Mouse (Mus musculus): ENCODE data around the gene Smim14. TPM values are rescaled to one million over a fixed set of nuclear protein-coding genes. Genes with fewer than 3 reads are reported as not detected.

Smim14 gene
- polyA plus RNA-seq, 1 experiment from 2014 or later, result 45.5 TPM

GRCm38 (mm10) chr5:65457086-65457827 lies 79.7 kb downstream of the Smim14 start:
- Histone ChIP-seq H3K27ac (no peak overlapping the region), H3K4me3 (no peak overlapping the region), H3K9me3 (replicated peaks) (no peaks in the 10 kb centered on the region), H3K36me3 (no peaks in the 10 kb centered on the region), H3K9ac (no peak overlapping the region), H3K4me2 (no peak overlapping the region), H3K4me1 (no peaks in the 10 kb centered on the region), H3K27me3 (replicated peaks) (no peaks in the 10 kb centered on the region)
- no peak for ATAC-seq
- WGBS (ENCODE audit: insufficient replicate concordance), result 56% methylated on average over 7 of the region's 7 CpGs

GRCm38 (mm10) chr5:65454771-65455170 lies 82.2 kb downstream of the Smim14 start:
- H3K9me3 ChIP-seq (replicated peaks), result no peaks in the 10 kb centered on the region
- no peak overlapping the region for H3K9ac ChIP-seq
- H3K27me3 ChIP-seq (replicated peaks), result no peaks in the 10 kb centered on the region
- no peak overlapping the region for H3K4me2 ChIP-seq
- H3K4me3 ChIP-seq, result no peak overlapping the region
- H3K4me1 ChIP-seq, result no peaks in the 10 kb centered on the region
- peaks cover 4% of the 10 kb centered on the region; the same call in 1 of the 2 replicates for H3K36me3 ChIP-seq
- H3K27ac ChIP-seq, result no peak overlapping the region
- 42% methylated on average over 5 of the region's 5 CpGs for WGBS (ENCODE audit: insufficient replicate concordance)
- no peak for ATAC-seq

GRCm38 (mm10) chr5:65448941-65449340 lies 88.0 kb downstream of the Smim14 start:
- Histone ChIP-seq H3K9me3 (replicated peaks) (no peaks in the 10 kb centered on the region), H3K36me3 (peaks cover 4% of the 10 kb centered on the region; the same call in 1 of the 2 replicates), H3K4me3 (no peak overlapping the region), H3K4me1 (peaks cover 4% of the 10 kb centered on the region; the same call in 1 of the 2 replicates), H3K4me2 (no peak overlapping the region), H3K27ac (no peak overlapping the region), H3K27me3 (replicated peaks) (no peaks in the 10 kb centered on the region), H3K9ac (no peak overlapping the region)
- no peak for ATAC-seq
- 56% methylated on average over 4 of the region's 4 CpGs for whole genome bisulfite sequencing (ENCODE audit: insufficient replicate concordance)

- H3K27me3 ChIP-seq (replicated peaks), result no peaks in the 10 kb centered on the region
- no peak overlapping the region for H3K9ac ChIP-seq
- ATAC-seq, result no peak
- no peak overlapping the region for H3K27ac ChIP-seq
- peaks cover 4% of the 10 kb centered on the region; the same call in 1 of the 2 replicates for H3K36me3 ChIP-seq
- peaks cover 11% of the 10 kb centered on the region for H3K4me1 ChIP-seq
- no peak overlapping the region for H3K4me2 ChIP-seq
- H3K4me3 ChIP-seq, result no peak overlapping the region
- H3K9me3 ChIP-seq (replicated peaks), result no peaks in the 10 kb centered on the region
- WGBS (ENCODE audit: insufficient replicate concordance), result 63% methylated on average over 2 of the region's 2 CpGs
These were observed 89.2 kb downstream of the Smim14 start for GRCm38 (mm10) chr5:65447826-65448225.

- no peak overlapping the region for H3K27ac ChIP-seq
- H3K36me3 ChIP-seq, result peaks cover 4% of the 10 kb centered on the region; the same call in 1 of the 2 replicates
- no peak overlapping the region for H3K4me3 ChIP-seq
- H3K9ac ChIP-seq, result no peak overlapping the region
- no peaks in the 10 kb centered on the region for H3K9me3 ChIP-seq (replicated peaks)
- peaks cover 11% of the 10 kb centered on the region for H3K4me1 ChIP-seq
- no peak for ATAC-seq
- H3K4me2 ChIP-seq, result no peak overlapping the region
- WGBS (ENCODE audit: insufficient replicate concordance), result 58% methylated on average over 2 of the region's 2 CpGs
- H3K27me3 ChIP-seq (replicated peaks), result no peaks in the 10 kb centered on the region
These were observed 90.2 kb downstream of the Smim14 start for GRCm38 (mm10) chr5:65446756-65447155.

- no peak for ATAC-seq
- Histone ChIP-seq H3K4me3 (no peak overlapping the region), H3K27me3 (replicated peaks) (no peaks in the 10 kb centered on the region), H3K27ac (no peak overlapping the region), H3K9me3 (replicated peaks) (no peaks in the 10 kb centered on the region), H3K4me1 (peaks cover 11% of the 10 kb centered on the region), H3K9ac (no peak overlapping the region), H3K36me3 (peaks cover under 1% of the 10 kb centered on the region; the same call in 1 of the 2 replicates), H3K4me2 (no peak overlapping the region)
- WGBS (ENCODE audit: insufficient replicate concordance), result 48% methylated on average over 2 of the region's 6 CpGs
These were observed 92.0 kb downstream of the Smim14 start for GRCm38 (mm10) chr5:65444981-65445380.

- Histone ChIP-seq H3K4me3 (no peak overlapping the region), H3K36me3 (no peaks in the 10 kb centered on the region), H3K9ac (no peak overlapping the region), H3K27me3 (replicated peaks) (peaks cover 7% of the 10 kb centered on the region; the same call in 1 of the 2 replicates), H3K4me2 (no peak overlapping the region), H3K9me3 (replicated peaks) (no peaks in the 10 kb centered on the region), H3K27ac (no peak overlapping the region), H3K4me1 (peaks cover 20% of the 10 kb centered on the region)
- no peak for ATAC-seq
These were observed 98.9 kb downstream of the Smim14 start for GRCm38 (mm10) chr5:65438041-65438440.

GRCm38 (mm10) chr5:65435806-65436561 lies 101.0 kb downstream of the Smim14 start, which contains the start of gene Ugdh:
TSS of gene Ugdh (minus strand) at chr5:65435949.
- Histone ChIP-seq H3K36me3 (no peaks in the 10 kb centered on the region), H3K4me3 (peak within 1 kb of the TSS; percentile 81), H3K4me1 (peaks cover 19% of the 10 kb centered on the region), H3K27ac (peak within 1 kb of the TSS; percentile 78), H3K9ac (peak within 1 kb of the TSS; percentile 81), H3K4me2 (peak within 1 kb of the TSS; percentile 95), H3K9me3 (replicated peaks) (no peaks in the 10 kb centered on the region), H3K27me3 (replicated peaks) (peaks cover 7% of the 10 kb centered on the region; the same call in 1 of the 2 replicates)
- under 1% methylated on average over 51 of the region's 51 CpGs for WGBS (ENCODE audit: insufficient replicate concordance)
- peak; percentile 98 for ATAC-seq

- H3K4me2 ChIP-seq, result peak overlapping the region; percentile 95
- H3K9ac ChIP-seq, result peak overlapping the region; percentile 81
- WGBS (ENCODE audit: insufficient replicate concordance), result under 1% methylated on average over 47 of the region's 47 CpGs
- peak overlapping the region; percentile 81 for H3K4me3 ChIP-seq
- H3K27me3 ChIP-seq (replicated peaks), result peaks cover 7% of the 10 kb centered on the region; the same call in 1 of the 2 replicates
- no peaks in the 10 kb centered on the region for H3K36me3 ChIP-seq
- ATAC-seq, result no peak; the same call in 1 of the 2 replicates
- H3K27ac ChIP-seq, result peak overlapping the region; percentile 65
- no peaks in the 10 kb centered on the region for H3K9me3 ChIP-seq (replicated peaks)
- peaks cover 19% of the 10 kb centered on the region for H3K4me1 ChIP-seq
These were observed 101.6 kb downstream of the Smim14 start for GRCm38 (mm10) chr5:65435363-65435805.

GRCm38 (mm10) chr5:65434471-65435362 lies 102.3 kb downstream of the Smim14 start:
- H3K4me3 ChIP-seq, result peak overlapping the region; percentile 81
- H3K4me1 ChIP-seq, result peaks cover 19% of the 10 kb centered on the region
- H3K4me2 ChIP-seq, result peak overlapping the region; percentile 95
- no peak for ATAC-seq
- 0 out of 2 replicates have a peak overlapping the region, but pooled peaks have one; percentile 65 for H3K27ac ChIP-seq
- peaks cover 7% of the 10 kb centered on the region; the same call in 1 of the 2 replicates for H3K27me3 ChIP-seq (replicated peaks)
- WGBS (ENCODE audit: insufficient replicate concordance), result 19% methylated on average over 15 of the region's 15 CpGs
- H3K36me3 ChIP-seq, result no peaks in the 10 kb centered on the region
- no peaks in the 10 kb centered on the region for H3K9me3 ChIP-seq (replicated peaks)
- H3K9ac ChIP-seq, result peak overlapping the region; percentile 81

GRCm38 (mm10) chr5:65429441-65429840 lies 107.5 kb downstream of the Smim14 start:
- H3K27ac ChIP-seq, result no peak overlapping the region
- no peak overlapping the region for H3K9ac ChIP-seq
- no peak overlapping the region for H3K4me3 ChIP-seq
- H3K4me2 ChIP-seq, result no peak overlapping the region
- ATAC-seq, result no peak
- no peaks in the 10 kb centered on the region for H3K9me3 ChIP-seq (replicated peaks)
- WGBS (ENCODE audit: insufficient replicate concordance), result 78% methylated on average over 5 of the region's 5 CpGs
- peaks cover 2% of the 10 kb centered on the region; the same call in 1 of the 2 replicates for H3K4me1 ChIP-seq
- no peaks in the 10 kb centered on the region for H3K27me3 ChIP-seq (replicated peaks)
- H3K36me3 ChIP-seq, result peaks cover 3% of the 10 kb centered on the region
